Mouse (Mus musculus) heart, embryonic 12.5 days (tissue): ENCODE measurements around the gene Armh1. TPM values are rescaled to one million over a fixed set of nuclear protein-coding genes. Genes with fewer than 3 reads are reported as not detected.

Experiments
- ATAC-seq: fragments of 200-750 bp; cut with Nextera tagmentation; 2 replicates; pipeline ENCODE4 v1.8.0; 2017; ENCODE audit warnings: moderate TSS enrichment, moderate library complexity; ENCODE audit not compliant: insufficient number of reproducible peaks, low FRiP score
- H3K27ac ChIP-seq: fragments of 300-500 bp; sonication (generic); 2 replicates; pipeline ENCODE4 v1.5.1; 2016; ENCODE audit warnings: mild to moderate bottlenecking, moderate library complexity; ENCODE audit not compliant: poor library complexity, severe bottlenecking
- H3K27me3 ChIP-seq: fragments of 300-500 bp; sonication (generic); replicated peaks from 2 replicates; pipeline ENCODE4 v1.6.1; 2016; ENCODE audit warnings: mild to moderate bottlenecking, moderate library complexity
- H3K36me3 ChIP-seq: fragments of 300-500 bp; sonication (generic); 2 replicates; pipeline ENCODE4 v1.6.1; 2016; ENCODE audit warnings: mild to moderate bottlenecking, moderate library complexity
- H3K4me1 ChIP-seq: fragments of 300-500 bp; sonication (generic); replicated peaks from 2 replicates; pipeline ENCODE4 v1.6.1; 2016; ENCODE audit warnings: mild to moderate bottlenecking
- H3K4me2 ChIP-seq: fragments of 300-500 bp; sonication (generic); 2 replicates; pipeline ENCODE4 v1.6.1; 2016; ENCODE audit warnings: mild to moderate bottlenecking, moderate library complexity
- H3K4me3 ChIP-seq: fragments of 300-500 bp; sonication (generic); 2 replicates; pipeline ENCODE4 v1.5.1; 2016; ENCODE audit warnings: mild to moderate bottlenecking
- H3K9ac ChIP-seq: fragments of 300-500 bp; sonication (generic); 2 replicates; pipeline ENCODE4 v1.6.1; 2016; ENCODE audit warnings: mild to moderate bottlenecking, moderate library complexity
- H3K9me3 ChIP-seq: fragments of 300-500 bp; sonication (generic); replicated peaks from 2 replicates; pipeline ENCODE4 v1.6.1; 2016; ENCODE audit warnings: mild to moderate bottlenecking, moderate library complexity
- WGBS: fragments of 180-500 bp; shearing (Covaris S2); methylation state at CpG from one replicate; pipeline ENCODE4 v1.1.7; 2016; 5-methylcytosine and 5-hydroxymethylcytosine counted together
- polyA plus RNA-seq: library from polyadenylated mRNA; unstranded; fragments of >200 nt; fragmentation: Nextera tagmentation; extraction: Ambion mirVana; gene quantifications from 2 replicates; pipeline ENCODE4 v1.2.1, GENCODE M21; 2016

Armh1 gene
- polyA plus RNA-seq, 1 experiment from 2014 or later: 0.70 TPM

DNA sequence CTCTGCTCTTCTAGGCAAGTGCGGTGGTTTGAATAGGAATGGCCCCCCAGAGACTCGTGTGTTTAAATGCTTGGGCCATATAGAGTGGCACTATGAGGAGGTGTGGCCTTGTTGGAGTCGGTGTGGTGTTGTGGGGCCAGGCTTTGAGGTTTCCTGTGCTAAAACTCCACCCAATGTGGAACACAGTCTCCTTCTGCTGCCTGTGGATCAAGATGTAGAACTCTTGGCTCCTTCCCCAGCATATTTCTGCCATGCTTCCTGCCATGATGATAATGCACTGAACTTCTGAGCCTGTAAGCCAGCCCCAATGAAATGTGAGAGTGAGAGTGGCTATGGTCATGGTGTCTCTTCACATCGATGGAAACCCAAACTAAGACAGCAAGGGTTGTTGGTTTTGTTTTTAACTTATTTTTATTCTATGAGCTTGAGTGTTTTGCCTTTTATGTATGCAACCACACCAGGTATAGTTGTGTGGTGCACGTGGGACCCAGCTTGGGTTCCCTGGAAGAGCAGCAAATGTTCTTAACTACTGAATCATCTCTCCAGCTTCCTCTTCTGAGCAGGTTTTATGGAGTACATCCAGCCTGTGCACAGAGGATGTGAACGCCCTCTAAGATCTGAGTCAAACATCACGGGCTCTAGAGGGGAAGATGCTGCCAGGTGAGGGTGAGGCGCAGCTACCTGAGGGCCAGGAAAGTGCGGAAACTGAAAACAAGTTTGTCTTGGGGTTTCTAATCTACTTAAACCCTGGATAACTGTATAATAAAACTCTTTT lies 31.0 kb downstream of the Armh1 start:
- 72% methylated on average over 9 of the region's 9 CpGs for WGBS

DNA sequence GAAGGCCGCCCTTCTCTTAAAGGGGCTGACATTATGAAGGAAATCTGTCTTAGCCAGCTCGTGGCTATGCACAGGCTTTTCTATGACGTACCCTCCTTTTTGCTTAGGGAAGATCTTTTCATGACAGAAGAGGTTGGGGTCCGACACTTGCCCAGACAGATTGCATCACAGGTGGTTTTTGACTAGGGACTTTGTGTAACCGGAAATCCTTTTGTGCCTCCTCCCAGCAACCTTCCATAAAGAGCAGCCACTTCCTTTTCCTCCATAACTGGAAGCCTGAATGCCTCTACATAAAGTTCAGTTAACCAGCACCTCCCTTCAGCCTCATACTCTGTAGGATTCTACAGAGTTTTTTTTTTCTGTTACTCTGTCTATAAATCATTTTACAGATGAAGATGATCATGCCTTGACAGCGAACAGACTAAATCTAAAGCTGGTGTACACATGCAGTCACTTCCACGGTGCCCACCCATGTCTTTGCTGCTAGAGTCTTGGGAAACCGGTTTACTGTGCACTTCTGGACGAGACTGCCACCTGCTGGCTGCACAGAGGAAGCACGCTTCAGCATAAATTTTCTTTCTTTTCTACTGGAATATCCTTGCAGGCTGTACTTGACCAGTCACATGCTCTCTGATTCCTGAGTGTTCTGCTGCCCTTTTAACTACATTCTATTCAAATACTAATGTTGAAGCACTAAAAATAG lies 33.3 kb downstream of the Armh1 start:
- H3K4me2 ChIP-seq: no peak overlapping the region
- 0 out of 2 replicates have a peak, but pooled peaks cover 4% of the 10 kb centered on the region for H3K27me3 ChIP-seq
- no peak overlapping the region for H3K9ac ChIP-seq
- H3K36me3 ChIP-seq: no peaks in the 10 kb centered on the region
- WGBS: 35% methylated on average over 10 of the region's 10 CpGs
- ATAC-seq: 0 out of 2 replicates have a peak, but pooled peaks have one; percentile 25
- no peak overlapping the region for H3K4me3 ChIP-seq
- no peaks in the 10 kb centered on the region for H3K9me3 ChIP-seq
- H3K27ac ChIP-seq: no peak overlapping the region
- H3K4me1 ChIP-seq: no peaks in the 10 kb centered on the region

More for the DNA sequence above, 31.0 kb downstream of the Armh1 start:
- H3K4me1 ChIP-seq: peaks cover 8% of the 10 kb centered on the region
- no peak overlapping the region for H3K4me3 ChIP-seq
- no peaks in the 10 kb centered on the region for H3K36me3 ChIP-seq
- no peak overlapping the region for H3K9ac ChIP-seq
- H3K4me2 ChIP-seq: no peak overlapping the region
- no peaks in the 10 kb centered on the region for H3K27me3 ChIP-seq
- no peak overlapping the region for H3K27ac ChIP-seq
- ATAC-seq: no peak
- H3K9me3 ChIP-seq: no peaks in the 10 kb centered on the region

GRCm38 (mm10) chr4:117217029-117217428 lies 34.9 kb downstream of the Armh1 start:
- Histone ChIP-seq H3K4me3 (no peak overlapping the region), H3K9me3 (no peaks in the 10 kb centered on the region), H3K27me3 (0 out of 2 replicates have a peak, but pooled peaks cover 4% of the 10 kb centered on the region), H3K4me2 (no peak overlapping the region), H3K4me1 (no peaks in the 10 kb centered on the region), H3K9ac (no peak overlapping the region), H3K27ac (no peak overlapping the region), H3K36me3 (no peaks in the 10 kb centered on the region)
- ATAC-seq: no peak
- 76% methylated on average over 5 of the region's 5 CpGs for WGBS

- no peak overlapping the region for H3K4me2 ChIP-seq
- no peaks in the 10 kb centered on the region for H3K36me3 ChIP-seq
- H3K27ac ChIP-seq: no peak overlapping the region
- no peak overlapping the region for H3K4me3 ChIP-seq
- 85% methylated on average over 6 of the region's 6 CpGs for WGBS
- no peaks in the 10 kb centered on the region for H3K4me1 ChIP-seq
- ATAC-seq: no peak
- no peaks in the 10 kb centered on the region for H3K9me3 ChIP-seq
- H3K27me3 ChIP-seq: 0 out of 2 replicates have a peak, but pooled peaks cover 4% of the 10 kb centered on the region
- no peak overlapping the region for H3K9ac ChIP-seq
Observed at GRCm38 (mm10) chr4:117214250-117214649, 37.7 kb downstream of the Armh1 start.

DNA sequence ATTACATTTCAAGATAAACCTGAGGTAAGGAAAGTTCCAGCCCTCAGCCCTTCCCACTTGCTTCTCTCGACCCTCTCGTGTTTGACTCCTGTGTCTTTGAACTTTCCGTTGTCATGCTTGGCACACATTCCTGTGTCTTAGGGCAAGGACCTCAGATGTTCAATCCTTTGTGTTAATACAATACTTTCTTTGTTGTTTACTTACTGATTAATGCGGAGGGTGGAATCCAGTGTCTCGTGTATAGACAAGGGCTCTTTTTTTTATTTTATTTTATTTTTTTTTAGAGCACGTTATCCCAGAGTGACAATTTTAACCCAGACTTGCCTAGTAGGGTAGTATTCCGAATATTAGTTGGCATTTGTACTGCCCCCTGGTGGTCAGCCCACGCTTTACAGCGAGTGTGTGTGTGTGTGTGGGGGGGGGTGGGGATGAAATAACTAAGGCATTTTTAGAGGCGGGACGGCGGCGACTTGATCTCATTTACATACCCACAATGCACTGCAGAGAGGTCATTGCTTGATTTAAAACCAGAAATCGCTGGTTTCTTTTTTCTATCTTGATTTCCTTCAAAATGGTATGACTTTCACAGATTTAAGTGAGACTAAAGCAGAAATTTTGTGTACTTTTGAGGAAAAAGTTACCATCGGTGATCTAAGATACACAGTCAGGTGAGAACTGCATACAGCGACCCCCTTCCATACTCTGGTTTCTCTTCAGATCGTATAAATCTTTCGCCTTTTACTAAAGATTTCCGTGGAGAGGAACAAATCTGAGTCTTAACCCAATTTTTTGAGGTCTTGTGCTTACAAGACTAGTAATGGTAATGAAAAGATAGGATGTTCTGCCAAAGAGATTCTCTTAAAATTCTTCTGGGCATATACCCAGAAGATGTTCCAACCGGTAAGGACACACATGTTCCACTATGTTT lies 41.5 kb downstream of the Armh1 start:
- Histone ChIP-seq H3K27ac (no peak overlapping the region), H3K27me3 (0 out of 2 replicates have a peak, but pooled peaks cover 4% of the 10 kb centered on the region), H3K36me3 (no peaks in the 10 kb centered on the region), H3K4me3 (no peak overlapping the region), H3K4me2 (no peak overlapping the region), H3K4me1 (no peaks in the 10 kb centered on the region), H3K9ac (no peak overlapping the region), H3K9me3 (no peaks in the 10 kb centered on the region)
- no peak for ATAC-seq
- 3% methylated on average over 20 of the region's 20 CpGs for WGBS

DNA sequence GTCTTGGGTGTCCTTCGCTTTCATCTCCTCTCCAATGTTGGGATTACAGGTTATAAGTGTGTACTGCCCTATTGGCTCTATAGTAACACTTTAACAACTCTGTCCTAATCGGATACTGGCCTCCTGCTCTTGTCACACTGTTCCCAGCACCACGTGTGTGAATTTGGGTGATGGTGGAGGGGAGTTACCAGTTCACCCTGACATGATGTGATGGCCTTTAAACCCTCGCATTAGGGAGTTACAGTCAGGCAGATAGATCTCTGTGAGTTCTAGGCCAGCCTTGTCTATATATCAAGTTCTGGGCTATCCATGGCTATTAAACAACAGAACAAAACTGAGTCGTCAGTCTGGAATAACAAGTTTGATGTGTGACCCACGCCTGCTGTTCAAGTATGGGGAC lies 42.3 kb downstream of the Armh1 start:
- ATAC-seq: no peak
- no peaks in the 10 kb centered on the region for H3K9me3 ChIP-seq
- H3K36me3 ChIP-seq: no peaks in the 10 kb centered on the region
- no peak overlapping the region for H3K27ac ChIP-seq
- H3K27me3 ChIP-seq: 0 out of 2 replicates have a peak, but pooled peaks cover 2% of the 10 kb centered on the region
- no peak overlapping the region for H3K4me3 ChIP-seq
- WGBS: 78% methylated on average over 6 of the region's 6 CpGs
- H3K9ac ChIP-seq: no peak overlapping the region
- no peaks in the 10 kb centered on the region for H3K4me1 ChIP-seq
- no peak overlapping the region for H3K4me2 ChIP-seq

- Histone ChIP-seq H3K36me3 (no peaks in the 10 kb centered on the region), H3K9me3 (no peaks in the 10 kb centered on the region), H3K4me1 (0 out of 2 replicates have a peak, but pooled peaks cover 3% of the 10 kb centered on the region), H3K9ac (peak overlapping the region; percentile 51), H3K4me3 (peak overlapping the region; percentile 34), H3K27ac (peak overlapping the region; percentile 68), H3K4me2 (peak overlapping the region; percentile 63), H3K27me3 (no peaks in the 10 kb centered on the region)
- ATAC-seq: no peak
- WGBS: 61% methylated on average over 4 of the region's 4 CpGs
Observed at GRCm38 (mm10) chr4:117202992-117203354, 49.0 kb downstream of the Armh1 start.

- Histone ChIP-seq H3K36me3 (no peaks in the 10 kb centered on the region), H3K4me3 (peak overlapping the region; percentile 34), H3K9me3 (no peaks in the 10 kb centered on the region), H3K27me3 (no peaks in the 10 kb centered on the region), H3K27ac (peak overlapping the region; percentile 68), H3K4me2 (peak overlapping the region; percentile 63), H3K4me1 (0 out of 2 replicates have a peak, but pooled peaks cover 3% of the 10 kb centered on the region), H3K9ac (peak overlapping the region; percentile 51)
- WGBS: 1% methylated on average over 25 of the region's 25 CpGs
- ATAC-seq: peak; percentile 64
Observed at GRCm38 (mm10) chr4:117202046-117202991, 49.6 kb downstream of the Armh1 start.

GRCm38 (mm10) chr4:117191804-117192203 lies 60.1 kb downstream of the Armh1 start:
- Histone ChIP-seq H3K4me2 (no peak overlapping the region), H3K27me3 (no peaks in the 10 kb centered on the region), H3K27ac (no peak overlapping the region), H3K36me3 (no peaks in the 10 kb centered on the region), H3K4me3 (no peak overlapping the region), H3K4me1 (no peaks in the 10 kb centered on the region), H3K9ac (no peak overlapping the region), H3K9me3 (no peaks in the 10 kb centered on the region)
- no peak for ATAC-seq
- 90% methylated on average over 14 of the region's 14 CpGs for WGBS

GRCm38 (mm10) chr4:117190660-117191059 lies 61.3 kb downstream of the Armh1 start:
- H3K4me2 ChIP-seq: no peak overlapping the region
- peak overlapping the region; percentile 56; the same call in 1 of the 2 replicates for H3K9ac ChIP-seq
- 68% methylated on average over 7 of the region's 7 CpGs for WGBS
- H3K27me3 ChIP-seq: no peaks in the 10 kb centered on the region
- no peaks in the 10 kb centered on the region for H3K4me1 ChIP-seq
- no peaks in the 10 kb centered on the region for H3K9me3 ChIP-seq
- H3K27ac ChIP-seq: peak overlapping the region; percentile 73; the same call in 1 of the 2 replicates
- no peak for ATAC-seq
- H3K4me3 ChIP-seq: no peak overlapping the region
- H3K36me3 ChIP-seq: no peaks in the 10 kb centered on the region
